Mouse (Mus musculus) heart, postnatal 0 days (tissue): ENCODE results near the gene Olfr317.

Experiments used
- CTCF ChIP-seq: IDR thresholded peaks from 2 replicates; pipeline ENCODE4 v1.5.1; 2016; ENCODE audit warnings: antibody characterized with exemption, control low read depth, low read depth
- EP300 ChIP-seq: IDR thresholded peaks from 2 replicates; pipeline ENCODE4 v1.6.1; 2016; ENCODE audit warnings: antibody characterized with exemption, low read depth

- no peak for TF ChIP-seq CTCF
- TF ChIP-seq EP300: no peak
These were observed 29.9 kb downstream of the Olfr317 start for GRCm38 (mm10) chr11:58709086-58709485.
